Mouse (Mus musculus): ENCODE measurements at regions not wholly inside any gene's neighbourhood (a gene's known extent, or its start where the extent isn't known, plus 50 kb on each side); places are given as distances from the start of the nearest gene placed in this dataset.

DNA sequence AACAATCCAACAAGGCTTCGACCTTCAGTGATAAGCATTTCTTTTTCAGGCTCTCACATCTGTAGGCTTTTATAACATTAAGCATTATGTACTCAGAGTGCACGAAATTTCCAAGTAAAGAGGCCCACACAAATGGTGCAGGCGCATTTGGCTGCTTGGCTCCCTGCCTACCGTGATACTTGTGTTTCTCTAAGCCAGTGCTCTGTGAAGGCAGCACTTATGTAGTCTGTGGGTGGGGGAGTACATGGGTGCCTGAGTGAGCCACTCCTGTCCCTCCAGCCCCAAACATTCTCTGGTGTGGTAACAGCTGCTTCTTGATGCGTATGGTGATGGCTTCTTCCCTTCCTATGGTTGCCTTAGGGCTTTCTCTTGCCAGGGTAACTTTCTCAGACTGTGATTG, 121.9 kb upstream of the Hs3st3a1 start:
- H3K36me3 ChIP-seq (replicated peaks; ENCODE audit: control insufficient read depth, insufficient read depth) = no peaks in the 10 kb centered on the region
- no peaks in the 10 kb centered on the region for H3K4me1 ChIP-seq (replicated peaks; ENCODE audit: control insufficient read depth, insufficient read depth, low read length)
- no peaks in the 10 kb centered on the region for H3K27me3 ChIP-seq (ENCODE audit: control insufficient read depth, insufficient read depth, low read length)
- H3K4me3 ChIP-seq (replicated peaks; ENCODE audit: low read length) = no peak overlapping the region
- ATAC-seq (ENCODE audit: low FRiP score) = no peak
- no peaks in the 10 kb centered on the region for H3K9me3 ChIP-seq (ENCODE audit: control insufficient read depth, low read length)
- H3K9ac ChIP-seq = no peak overlapping the region
- DNase-seq (ENCODE audit: low spot score) = no peak
- no peak overlapping the region for H3K27ac ChIP-seq
- H3K4me2 ChIP-seq (replicated peaks) = no peak overlapping the region
- WGBS = 83% methylated on average over 5 of the region's 5 CpGs

DNA sequence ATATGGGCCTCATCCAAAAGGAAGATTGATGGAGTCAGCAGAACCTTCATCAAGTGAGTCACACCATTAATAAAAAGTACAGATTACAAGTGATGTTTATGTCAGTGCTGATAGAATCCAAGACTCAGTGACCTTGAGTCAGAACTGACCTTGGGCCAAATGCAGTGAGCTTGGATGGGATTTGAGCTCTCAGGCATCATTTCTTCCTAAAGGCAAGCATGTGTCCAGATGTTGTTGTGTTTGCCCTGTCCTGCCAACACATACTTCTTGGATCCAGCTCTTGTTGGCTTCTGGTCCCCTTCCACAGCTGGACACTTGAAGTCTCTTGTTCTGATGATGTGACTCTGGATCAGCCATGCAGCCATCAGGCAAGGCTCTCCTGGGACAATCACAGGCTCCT, 125.3 kb upstream of the Hs3st3a1 start:
- no peaks in the 10 kb centered on the region for H3K27me3 ChIP-seq (ENCODE audit: control insufficient read depth, insufficient read depth, low read length)
- H3K4me3 ChIP-seq (replicated peaks; ENCODE audit: low read length) = no peak overlapping the region
- H3K4me1 ChIP-seq (replicated peaks; ENCODE audit: control insufficient read depth, insufficient read depth, low read length) = no peaks in the 10 kb centered on the region
- H3K4me2 ChIP-seq (replicated peaks) = no peak overlapping the region
- H3K27ac ChIP-seq = no peak overlapping the region
- ATAC-seq (ENCODE audit: low FRiP score) (no peak), DNase-seq (ENCODE audit: low spot score) (no peak)
- H3K9me3 ChIP-seq (ENCODE audit: control insufficient read depth, low read length) = no peaks in the 10 kb centered on the region
- no peak overlapping the region for H3K9ac ChIP-seq
- H3K36me3 ChIP-seq (replicated peaks; ENCODE audit: control insufficient read depth, insufficient read depth) = no peaks in the 10 kb centered on the region

DNA sequence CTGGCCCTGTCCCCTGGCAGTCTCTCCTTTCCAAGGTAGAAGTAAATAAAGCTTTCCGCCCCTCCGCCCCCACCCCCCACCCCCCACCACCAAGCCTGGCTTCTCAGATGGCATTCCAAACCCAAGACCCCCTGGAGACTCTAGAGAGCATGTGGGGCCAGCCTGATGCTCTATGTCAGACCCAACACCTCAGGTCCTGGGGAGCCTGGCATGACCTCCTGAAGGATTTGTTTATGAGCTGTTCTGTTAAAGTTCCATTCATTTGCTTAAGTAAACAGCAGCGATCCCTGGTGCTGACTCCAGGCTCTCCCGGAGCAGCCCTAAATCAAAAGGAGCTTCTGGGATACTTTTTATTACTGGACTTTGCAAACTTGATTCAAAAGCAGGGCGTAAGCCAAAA, 137.3 kb upstream of the Hs3st3a1 start:
- Histone ChIP-seq H3K4me3 (replicated peaks; ENCODE audit: low read length) (no peak overlapping the region), H3K36me3 (replicated peaks; ENCODE audit: control insufficient read depth, insufficient read depth) (no peaks in the 10 kb centered on the region), H3K4me2 (replicated peaks) (no peak overlapping the region), H3K4me1 (replicated peaks; ENCODE audit: control insufficient read depth, insufficient read depth, low read length) (peaks cover 4% of the 10 kb centered on the region; the same call in 1 of the 2 replicates), H3K27ac (no peak overlapping the region), H3K9me3 (ENCODE audit: control insufficient read depth, low read length) (no peaks in the 10 kb centered on the region), H3K9ac (no peak overlapping the region), H3K27me3 (ENCODE audit: control insufficient read depth, insufficient read depth, low read length) (no peaks in the 10 kb centered on the region)
- DNase-seq (ENCODE audit: low spot score) (no peak), ATAC-seq (ENCODE audit: low FRiP score) (no peak)
- whole genome bisulfite sequencing = 28% methylated on average over 5 of the region's 5 CpGs

DNA sequence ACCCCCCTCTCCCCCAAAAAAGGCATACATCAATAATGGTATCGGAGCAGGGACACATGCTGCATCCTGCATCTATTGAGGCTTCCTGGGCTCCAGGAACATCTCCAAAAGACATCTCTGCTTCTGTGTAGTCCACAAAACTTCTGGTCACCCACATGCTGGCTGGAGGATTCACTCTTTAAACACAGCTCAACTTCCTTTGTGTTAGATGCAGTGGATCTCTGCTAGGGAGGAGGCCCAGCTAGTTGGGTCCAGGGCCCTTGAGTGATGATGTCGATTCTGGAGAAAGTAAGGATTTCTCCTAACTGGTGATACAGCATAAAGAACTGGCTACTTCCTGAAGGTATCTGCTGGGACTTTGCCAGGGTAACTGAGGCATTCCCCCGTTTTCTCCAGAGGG, 146.9 kb upstream of the Hs3st3a1 start:
- no peak overlapping the region for H3K9ac ChIP-seq
- no peak overlapping the region for H3K4me3 ChIP-seq (replicated peaks; ENCODE audit: low read length)
- DNase-seq (ENCODE audit: low spot score) (no peak), ATAC-seq (ENCODE audit: low FRiP score) (no peak)
- H3K4me2 ChIP-seq (replicated peaks) = no peak overlapping the region
- WGBS = 93% methylated on average over 3 of the region's 3 CpGs
- peaks cover 6% of the 10 kb centered on the region; the same call in 1 of the 2 replicates for H3K9me3 ChIP-seq (ENCODE audit: control insufficient read depth, low read length)
- H3K36me3 ChIP-seq (replicated peaks; ENCODE audit: control insufficient read depth, insufficient read depth) = no peaks in the 10 kb centered on the region
- no peak overlapping the region for H3K27ac ChIP-seq
- no peaks in the 10 kb centered on the region for H3K27me3 ChIP-seq (ENCODE audit: control insufficient read depth, insufficient read depth, low read length)
- peaks cover 7% of the 10 kb centered on the region; the same call in 1 of the 2 replicates for H3K4me1 ChIP-seq (replicated peaks; ENCODE audit: control insufficient read depth, insufficient read depth, low read length)

DNA sequence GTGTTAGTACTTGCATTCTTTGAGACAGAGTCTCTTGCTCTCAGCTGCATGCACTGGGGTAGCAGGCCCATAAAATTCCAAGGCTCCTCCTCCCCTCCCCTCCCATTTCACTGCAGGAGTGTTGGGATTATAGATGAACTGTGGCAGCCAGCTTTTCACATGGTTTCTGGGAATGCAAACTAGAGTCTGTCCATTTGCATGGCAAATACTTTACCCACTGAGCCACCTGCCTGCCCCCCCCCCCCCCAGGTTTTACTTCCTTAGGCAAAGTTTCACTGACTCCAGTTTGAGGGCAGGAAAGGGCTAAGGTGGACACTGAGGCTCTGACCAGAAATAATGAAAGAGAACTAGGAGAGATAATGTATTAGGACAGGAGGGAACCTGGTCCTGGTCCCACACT, 147.6 kb upstream of the Hs3st3a1 start:
- Histone ChIP-seq H3K36me3 (replicated peaks; ENCODE audit: control insufficient read depth, insufficient read depth) (no peaks in the 10 kb centered on the region), H3K4me1 (replicated peaks; ENCODE audit: control insufficient read depth, insufficient read depth, low read length) (peaks cover 7% of the 10 kb centered on the region; the same call in 1 of the 2 replicates), H3K27me3 (ENCODE audit: control insufficient read depth, insufficient read depth, low read length) (no peaks in the 10 kb centered on the region), H3K4me3 (replicated peaks; ENCODE audit: low read length) (no peak overlapping the region), H3K27ac (no peak overlapping the region), H3K9me3 (ENCODE audit: control insufficient read depth, low read length) (peaks cover 6% of the 10 kb centered on the region; the same call in 1 of the 2 replicates), H3K4me2 (replicated peaks) (no peak overlapping the region), H3K9ac (no peak overlapping the region)
- no peak for ATAC-seq (ENCODE audit: low FRiP score)
- no peak for DNase-seq (ENCODE audit: low spot score)

DNA sequence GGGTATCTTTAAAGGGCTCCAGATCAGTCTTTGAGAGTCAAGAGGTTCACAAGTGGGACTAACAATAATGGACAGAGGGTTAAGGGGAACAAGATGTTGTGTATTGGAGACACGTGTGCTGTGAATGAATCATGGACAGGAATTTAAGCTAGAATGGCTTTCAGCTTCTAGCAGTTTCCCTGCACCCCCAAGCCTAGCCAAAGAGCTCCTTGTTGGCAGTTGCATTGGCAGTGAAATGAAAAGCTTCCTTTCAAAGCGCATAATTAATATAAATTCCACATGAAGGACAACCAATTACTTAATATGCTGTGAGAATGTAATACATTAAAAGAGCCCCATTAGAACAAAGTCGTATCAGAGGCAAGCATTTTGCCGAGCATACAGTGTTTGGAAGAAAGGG, 153.4 kb upstream of the Hs3st3a1 start:
- Histone ChIP-seq H3K4me1 (replicated peaks; ENCODE audit: control insufficient read depth, insufficient read depth, low read length) (peaks cover 8% of the 10 kb centered on the region), H3K4me3 (replicated peaks; ENCODE audit: low read length) (no peak overlapping the region), H3K9me3 (ENCODE audit: control insufficient read depth, low read length) (peaks cover 6% of the 10 kb centered on the region; the same call in 1 of the 2 replicates), H3K36me3 (replicated peaks; ENCODE audit: control insufficient read depth, insufficient read depth) (no peaks in the 10 kb centered on the region), H3K27me3 (ENCODE audit: control insufficient read depth, insufficient read depth, low read length) (0 out of 2 replicates have a peak, but pooled peaks cover 4% of the 10 kb centered on the region), H3K4me2 (replicated peaks) (no peak overlapping the region), H3K27ac (no peak overlapping the region), H3K9ac (no peak overlapping the region)
- WGBS = 62% methylated on average over 4 of the region's 4 CpGs
- no peak for DNase-seq (ENCODE audit: low spot score)
- ATAC-seq (ENCODE audit: low FRiP score) = no peak

DNA sequence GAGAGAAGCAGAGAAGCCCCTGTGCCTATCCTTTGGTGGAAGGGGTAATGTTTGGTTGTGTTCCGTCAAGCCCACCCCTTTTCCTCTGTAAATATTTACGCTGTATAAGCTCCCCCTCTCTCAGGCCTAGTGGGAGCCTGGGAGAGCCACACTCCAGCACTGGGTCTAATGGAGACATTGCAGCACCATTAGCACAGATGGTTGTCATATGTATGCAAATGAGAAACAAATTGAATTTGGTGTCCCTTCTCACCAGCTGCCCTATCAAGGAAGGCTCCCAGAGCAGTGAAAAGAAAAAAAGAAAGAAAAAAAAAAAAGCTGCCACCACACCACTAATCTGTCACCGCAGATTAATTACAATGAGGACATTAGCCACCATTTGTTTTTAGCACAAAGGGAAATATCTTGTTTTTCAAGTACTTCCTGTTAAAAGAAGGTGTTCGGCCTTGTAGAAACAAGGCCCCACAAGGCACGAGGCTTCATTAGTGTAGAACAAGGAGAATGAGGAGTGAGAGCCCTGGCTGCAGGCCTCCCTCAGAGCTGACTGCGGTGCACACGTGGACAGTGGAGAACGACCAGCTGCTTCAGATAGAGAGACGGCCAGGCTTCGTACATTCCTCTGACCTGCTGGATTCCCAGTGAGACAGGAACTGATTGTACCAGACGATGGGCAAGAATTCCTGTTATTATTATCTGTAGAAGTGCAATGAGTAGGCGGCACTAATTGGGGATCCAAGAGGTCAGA, 156.7 kb upstream of the Hs3st3a1 start:
- H3K4me3 ChIP-seq (replicated peaks; ENCODE audit: low read length) = no peak overlapping the region
- 0 out of 2 replicates have a peak, but pooled peaks cover 4% of the 10 kb centered on the region for H3K27me3 ChIP-seq (ENCODE audit: control insufficient read depth, insufficient read depth, low read length)
- H3K9me3 ChIP-seq (ENCODE audit: control insufficient read depth, low read length) = no peaks in the 10 kb centered on the region
- DNase-seq (ENCODE audit: low spot score) (peak; percentile 66), ATAC-seq (ENCODE audit: low FRiP score) (peak; percentile 86)
- no peak overlapping the region for H3K9ac ChIP-seq
- peaks cover 8% of the 10 kb centered on the region for H3K4me1 ChIP-seq (replicated peaks; ENCODE audit: control insufficient read depth, insufficient read depth, low read length)
- peak overlapping the region; percentile 48 for H3K27ac ChIP-seq
- no peak overlapping the region for H3K4me2 ChIP-seq (replicated peaks)
- no peaks in the 10 kb centered on the region for H3K36me3 ChIP-seq (replicated peaks; ENCODE audit: control insufficient read depth, insufficient read depth)
- WGBS = 21% methylated on average over 12 of the region's 12 CpGs

DNA sequence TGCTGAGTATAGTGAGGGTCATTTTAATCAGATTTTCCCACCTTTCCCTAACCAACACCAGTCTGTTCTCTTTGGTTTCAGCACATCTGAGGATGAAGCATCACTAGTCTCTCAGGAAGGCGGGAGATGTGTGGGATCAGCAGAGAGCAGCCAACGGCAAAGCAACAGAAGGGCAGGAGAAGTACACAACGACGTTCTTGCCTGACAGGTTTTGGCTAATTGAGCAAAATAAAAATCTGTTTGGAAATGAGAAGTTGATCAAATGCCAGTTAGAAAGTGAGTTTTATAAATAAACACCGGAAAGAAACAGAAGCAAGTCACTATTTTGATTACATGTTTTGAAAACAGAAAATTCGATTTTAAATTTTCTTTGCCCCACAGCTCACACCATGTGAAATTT, 161.4 kb upstream of the Hs3st3a1 start:
- no peak overlapping the region for H3K4me2 ChIP-seq (replicated peaks)
- 83% methylated on average over 6 of the region's 6 CpGs for WGBS
- no peaks in the 10 kb centered on the region for H3K27me3 ChIP-seq (ENCODE audit: control insufficient read depth, insufficient read depth, low read length)
- no peak for DNase-seq (ENCODE audit: low spot score)
- no peak overlapping the region for H3K27ac ChIP-seq
- ATAC-seq (ENCODE audit: low FRiP score) = no peak
- no peak overlapping the region for H3K9ac ChIP-seq
- H3K4me3 ChIP-seq (replicated peaks; ENCODE audit: low read length) = no peak overlapping the region
- H3K36me3 ChIP-seq (replicated peaks; ENCODE audit: control insufficient read depth, insufficient read depth) = no peaks in the 10 kb centered on the region
- H3K9me3 ChIP-seq (ENCODE audit: control insufficient read depth, low read length) = no peaks in the 10 kb centered on the region
- peaks cover 8% of the 10 kb centered on the region for H3K4me1 ChIP-seq (replicated peaks; ENCODE audit: control insufficient read depth, insufficient read depth, low read length)

DNA sequence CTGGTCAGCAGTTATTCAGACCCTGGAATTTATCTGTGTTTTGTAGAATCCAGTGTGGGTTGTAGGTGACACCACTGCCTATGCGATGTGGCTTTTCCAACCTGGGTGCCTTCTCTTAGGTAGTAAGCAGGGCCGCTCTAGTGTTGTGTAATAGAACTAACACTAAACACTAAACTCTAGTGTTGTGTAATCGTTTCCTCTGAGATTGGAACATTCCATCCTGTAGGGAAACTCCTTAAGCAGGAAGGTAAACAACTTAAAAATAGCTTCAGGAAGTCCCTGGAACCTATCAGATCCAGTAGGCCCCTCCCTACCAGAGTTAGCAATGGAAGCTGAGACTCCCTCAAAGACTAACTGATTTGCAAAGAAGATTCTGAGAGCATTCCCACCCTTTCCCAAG, 161.9 kb upstream of the Hs3st3a1 start:
- DNase-seq (ENCODE audit: low spot score) (no peak), ATAC-seq (ENCODE audit: low FRiP score) (no peak)
- no peak overlapping the region for H3K4me3 ChIP-seq (replicated peaks; ENCODE audit: low read length)
- no peaks in the 10 kb centered on the region for H3K27me3 ChIP-seq (ENCODE audit: control insufficient read depth, insufficient read depth, low read length)
- no peak overlapping the region for H3K9ac ChIP-seq
- H3K36me3 ChIP-seq (replicated peaks; ENCODE audit: control insufficient read depth, insufficient read depth) = no peaks in the 10 kb centered on the region
- H3K9me3 ChIP-seq (ENCODE audit: control insufficient read depth, low read length) = no peaks in the 10 kb centered on the region
- H3K4me2 ChIP-seq (replicated peaks) = no peak overlapping the region
- no peak overlapping the region for H3K27ac ChIP-seq
- WGBS = 94% methylated on average over 3 of the region's 3 CpGs
- peaks cover 5% of the 10 kb centered on the region for H3K4me1 ChIP-seq (replicated peaks; ENCODE audit: control insufficient read depth, insufficient read depth, low read length)

DNA sequence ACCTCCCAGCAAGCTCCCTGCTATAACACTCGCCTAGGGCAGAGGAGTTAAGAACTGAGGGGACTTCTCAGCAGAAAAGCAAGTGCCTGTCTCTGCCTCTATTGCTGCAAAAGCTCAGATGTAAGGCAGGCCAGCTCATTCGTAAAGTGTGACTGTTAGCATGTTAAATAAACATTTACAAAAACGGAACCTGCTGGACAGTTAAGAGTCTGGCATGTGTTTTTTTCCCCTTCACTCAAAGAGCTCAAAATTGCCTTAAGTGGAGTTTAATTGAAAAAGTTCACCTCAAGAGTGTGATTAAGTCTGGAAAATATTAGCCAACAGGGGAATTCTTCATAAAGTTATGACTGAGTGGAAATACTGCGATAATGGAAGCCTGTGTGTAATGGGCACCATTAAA, 167.0 kb upstream of the Hs3st3a1 start:
- no peaks in the 10 kb centered on the region for H3K36me3 ChIP-seq (replicated peaks; ENCODE audit: control insufficient read depth, insufficient read depth)
- no peaks in the 10 kb centered on the region for H3K4me1 ChIP-seq (replicated peaks; ENCODE audit: control insufficient read depth, insufficient read depth, low read length)
- ATAC-seq (ENCODE audit: low FRiP score) = no peak
- no peak overlapping the region for H3K9ac ChIP-seq
- no peak overlapping the region for H3K27ac ChIP-seq
- DNase-seq (ENCODE audit: low spot score) = no peak
- H3K4me2 ChIP-seq (replicated peaks) = no peak overlapping the region
- H3K27me3 ChIP-seq (ENCODE audit: control insufficient read depth, insufficient read depth, low read length) = no peaks in the 10 kb centered on the region
- WGBS = 76% methylated on average over 4 of the region's 4 CpGs
- H3K9me3 ChIP-seq (ENCODE audit: control insufficient read depth, low read length) = no peaks in the 10 kb centered on the region
- H3K4me3 ChIP-seq (replicated peaks; ENCODE audit: low read length) = no peak overlapping the region

Data from hindbrain, embryonic 14.5 days (tissue).